Mouse (Mus musculus) ES-CJ7 (cell line): ENCODE results near the gene Ankrd34b.

Source experiments
- DNase-seq: peaks from one replicate; pipeline ENCODE4 v3.0.0; 2011; ENCODE audit warnings: low read depth, low spot score

Ankrd34b gene

GRCm38 (mm10) chr13:92425758-92426264, at the start of gene Ankrd34b:
Gene Ankrd34b (plus strand): TSS chr13:92425896.
- peak; percentile 75 for DNase-seq

- no peak for DNase-seq
Measured at GRCm38 (mm10) chr13:92387367-92387766, 38.3 kb upstream of the Ankrd34b start.

- DNase-seq, result no peak
Measured at GRCm38 (mm10) chr13:92393047-92393661, 32.5 kb upstream of the Ankrd34b start.

GRCm38 (mm10) chr13:92398491-92399384, 27.0 kb upstream of the Ankrd34b start:
- DNase-seq, result no peak

- no peak for DNase-seq
Measured at GRCm38 (mm10) chr13:92402063-92402462, 23.6 kb upstream of the Ankrd34b start.

- no peak for DNase-seq
Measured at GRCm38 (mm10) chr13:92403496-92403895, 22.2 kb upstream of the Ankrd34b start.

- DNase-seq, result no peak
Measured at GRCm38 (mm10) chr13:92410486-92410885, 15.2 kb upstream of the Ankrd34b start.

GRCm38 (mm10) chr13:92419630-92420029, 6.1 kb upstream of the Ankrd34b start:
- DNase-seq, result no peak

- DNase-seq, result no peak
Measured at GRCm38 (mm10) chr13:92423711-92424110, 2.0 kb upstream of the Ankrd34b start.

GRCm38 (mm10) chr13:92426294-92427051, 777 bp downstream of the Ankrd34b start:
- DNase-seq, result no peak

- no peak for DNase-seq
Measured at GRCm38 (mm10) chr13:92427351-92427855, 1.7 kb downstream of the Ankrd34b start.

- DNase-seq, result no peak
Measured at GRCm38 (mm10) chr13:92438656-92439055, 13.0 kb downstream of the Ankrd34b start.

- peak; percentile 61 for DNase-seq
Measured at GRCm38 (mm10) chr13:92440286-92440685, 14.6 kb downstream of the Ankrd34b start.

- DNase-seq, result no peak
Measured at GRCm38 (mm10) chr13:92446872-92447271, 21.2 kb downstream of the Ankrd34b start.

GRCm38 (mm10) chr13:92464698-92465097, 39.0 kb downstream of the Ankrd34b start:
- DNase-seq, result no peak

- peak; percentile 27 for DNase-seq
Measured at GRCm38 (mm10) chr13:92467891-92468290, 42.2 kb downstream of the Ankrd34b start.

GRCm38 (mm10) chr13:92469381-92469780, 43.7 kb downstream of the Ankrd34b start:
- DNase-seq, result no peak

GRCm38 (mm10) chr13:92470151-92470550, 44.5 kb downstream of the Ankrd34b start:
- no peak for DNase-seq

GRCm38 (mm10) chr13:92483348-92483747, 57.7 kb downstream of the Ankrd34b start:
- DNase-seq, result peak; percentile 80

GRCm38 (mm10) chr13:92483852-92484463, 58.3 kb downstream of the Ankrd34b start, which contains the start of gene Fam151b:
Gene Fam151b (minus strand): TSS chr13:92484015.
- peak; percentile 99 for DNase-seq

GRCm38 (mm10) chr13:92490817-92491216, 65.1 kb downstream of the Ankrd34b start:
- DNase-seq, result no peak
